Mouse (Mus musculus): ENCODE results near the gene Usp21. TPM values are rescaled to one million over a fixed set of nuclear protein-coding genes. Genes with fewer than 3 reads are reported as not detected.

Usp21 gene
- polyA plus RNA-seq, 1 experiment from 2014 or later, result 122 TPM

DNA sequence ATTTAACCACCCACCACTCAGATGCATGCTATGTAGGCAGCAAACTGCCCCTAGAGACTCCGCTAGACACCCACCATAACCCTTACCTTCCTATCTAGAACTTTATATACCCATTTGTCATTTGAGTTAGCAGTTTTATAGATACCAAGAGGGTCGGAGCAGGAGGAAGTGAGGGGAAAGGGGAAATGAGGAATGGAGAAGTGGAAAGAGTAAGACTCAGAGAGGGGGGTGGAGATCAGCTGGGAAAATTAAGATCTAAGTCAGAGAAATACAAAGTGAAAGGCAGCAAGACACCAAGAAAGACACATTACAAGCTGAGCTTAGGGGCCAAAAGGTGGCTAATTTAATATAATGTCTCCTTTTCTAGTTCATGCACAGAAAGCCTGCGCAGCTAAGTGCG is 53.3 kb downstream of the Usp21 start:
- Histone ChIP-seq H3K4me2 (no peak overlapping the region), H3K36me3 (ENCODE audit: poor library complexity, severe bottlenecking) (peaks cover 63% of the 10 kb centered on the region), H3K27me3 (no peaks in the 10 kb centered on the region), H3K27ac (no peak overlapping the region), H3K4me1 (no peaks in the 10 kb centered on the region), H3K9me3 (replicated peaks) (no peaks in the 10 kb centered on the region), H3K4me3 (no peak overlapping the region), H3K9ac (no peak overlapping the region)
- 94% methylated on average over 4 of the region's 4 CpGs for WGBS
- no peak for ATAC-seq

DNA sequence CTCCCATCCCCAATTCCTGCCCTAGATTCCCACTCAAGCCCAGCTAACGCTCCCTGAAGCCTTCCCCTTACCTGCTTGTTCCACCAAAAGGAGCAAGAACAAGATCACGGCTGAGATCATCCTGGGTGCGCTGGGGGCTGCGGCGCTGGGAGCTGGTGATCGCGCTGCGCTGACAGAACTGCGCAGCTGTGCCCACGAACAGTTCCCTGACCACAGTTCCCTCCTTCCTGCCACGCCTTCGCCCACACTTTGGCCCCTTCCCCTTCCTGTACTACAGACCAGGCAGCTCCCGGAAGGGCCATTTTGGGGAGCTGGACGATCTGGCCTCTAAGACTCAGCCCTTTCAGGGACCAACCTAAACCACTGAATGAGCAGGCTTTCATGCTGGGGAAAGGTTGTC is 53.7 kb downstream of the Usp21 start, which contains the start of gene Fcer1g:
Gene Fcer1g, minus strand, starts transcription at position 240 of the 400 bp plus-strand sequence.
- H3K36me3 ChIP-seq (ENCODE audit: poor library complexity, severe bottlenecking), result peaks cover 59% of the 10 kb centered on the region
- H3K9ac ChIP-seq, result no peak within 1 kb of the TSS
- no peak within 1 kb of the TSS for H3K4me2 ChIP-seq
- H3K27me3 ChIP-seq, result no peaks in the 10 kb centered on the region
- H3K27ac ChIP-seq, result no peak within 1 kb of the TSS
- no peaks in the 10 kb centered on the region for H3K9me3 ChIP-seq (replicated peaks)
- no peak for ATAC-seq
- H3K4me3 ChIP-seq, result no peak within 1 kb of the TSS
- H3K4me1 ChIP-seq, result no peaks in the 10 kb centered on the region
- 94% methylated on average over 14 of the region's 14 CpGs for WGBS

GRCm38 (mm10) chr1:171232800-171233730 is 54.7 kb downstream of the Usp21 start:
- Histone ChIP-seq H3K27ac (no peak overlapping the region), H3K4me1 (no peaks in the 10 kb centered on the region), H3K9ac (no peak overlapping the region), H3K4me2 (no peak overlapping the region), H3K36me3 (ENCODE audit: poor library complexity, severe bottlenecking) (peaks cover 48% of the 10 kb centered on the region), H3K9me3 (replicated peaks) (no peaks in the 10 kb centered on the region), H3K27me3 (no peaks in the 10 kb centered on the region), H3K4me3 (no peak overlapping the region)
- ATAC-seq, result no peak
- WGBS, result 84% methylated on average over 12 of the region's 12 CpGs

GRCm38 (mm10) chr1:171232348-171232747 is 55.4 kb downstream of the Usp21 start:
- no peaks in the 10 kb centered on the region for H3K27me3 ChIP-seq
- no peak overlapping the region for H3K4me3 ChIP-seq
- no peak overlapping the region for H3K9ac ChIP-seq
- H3K4me2 ChIP-seq, result no peak overlapping the region
- 94% methylated on average over 5 of the region's 5 CpGs for WGBS
- no peaks in the 10 kb centered on the region for H3K4me1 ChIP-seq
- peaks cover 41% of the 10 kb centered on the region for H3K36me3 ChIP-seq (ENCODE audit: poor library complexity, severe bottlenecking)
- ATAC-seq, result no peak
- H3K27ac ChIP-seq, result no peak overlapping the region
- no peaks in the 10 kb centered on the region for H3K9me3 ChIP-seq (replicated peaks)

Other genes with a start within 250 kb of the Usp21 start
- 3.5 and 3.8 TPM in 2 replicates for gene Fcgr3, start 223.1 kb downstream of the Usp21 start, polyA plus RNA-seq (2015; fragmentation: Nextera tagmentation; extraction: Ambion mirVana)
- gene Cfap126, start 174.1 kb downstream of the Usp21 start, polyA plus RNA-seq (2015; fragmentation: Nextera tagmentation; extraction: Ambion mirVana), result 6.6 and 7.8 TPM in 2 replicates
- gene Sdhc, start 137.4 kb downstream of the Usp21 start, polyA plus RNA-seq (2015; fragmentation: Nextera tagmentation; extraction: Ambion mirVana), result 223 and 229 TPM in 2 replicates
- 0.22 TPM in 1 of 2 replicates, not detected in the other for gene Mpz, start 137.3 kb downstream of the Usp21 start, polyA plus RNA-seq (2015; fragmentation: Nextera tagmentation; extraction: Ambion mirVana)
- gene Pcp4l1, start 91.7 kb downstream of the Usp21 start, polyA plus RNA-seq (2015; fragmentation: Nextera tagmentation; extraction: Ambion mirVana), result 6.2 and 8.8 TPM in 2 replicates
- gene Nr1i3, start 74.0 kb downstream of the Usp21 start, polyA plus RNA-seq (2015; fragmentation: Nextera tagmentation; extraction: Ambion mirVana), result 0.32 and 0.37 TPM in 2 replicates
- 33.8 and 43.0 TPM in 2 replicates for gene Tomm40l, start 65.5 kb downstream of the Usp21 start, polyA plus RNA-seq (2015; fragmentation: Nextera tagmentation; extraction: Ambion mirVana)
- 2.6 and 8.3 TPM in 2 replicates for gene Apoa2, start 62.9 kb downstream of the Usp21 start, polyA plus RNA-seq (2015; fragmentation: Nextera tagmentation; extraction: Ambion mirVana)
- 12.3 and 12.8 TPM in 2 replicates for gene Fcer1g, start 53.6 kb downstream of the Usp21 start, polyA plus RNA-seq (2015; fragmentation: Nextera tagmentation; extraction: Ambion mirVana)
- 6.9 and 7.3 TPM in 2 replicates for gene Adamts4, start 37.6 kb downstream of the Usp21 start, polyA plus RNA-seq (2015; fragmentation: Nextera tagmentation; extraction: Ambion mirVana)
- 216 and 221 TPM in 2 replicates for gene Ndufs2, start 36.6 kb downstream of the Usp21 start, polyA plus RNA-seq (2015; fragmentation: Nextera tagmentation; extraction: Ambion mirVana)
- 89.0 and 95.3 TPM in 2 replicates for gene B4galt3, start 17.7 kb downstream of the Usp21 start, polyA plus RNA-seq (2015; fragmentation: Nextera tagmentation; extraction: Ambion mirVana)
- 50.3 and 51.0 TPM in 2 replicates for gene Ppox, start 6.8 kb downstream of the Usp21 start, polyA plus RNA-seq (2015; fragmentation: Nextera tagmentation; extraction: Ambion mirVana)
- 118 and 120 TPM in 2 replicates for gene Ufc1, start 7.0 kb upstream of the Usp21 start, polyA plus RNA-seq (2015; fragmentation: Nextera tagmentation; extraction: Ambion mirVana)
- gene Dedd, start 41.2 kb upstream of the Usp21 start, polyA plus RNA-seq (2015; fragmentation: Nextera tagmentation; extraction: Ambion mirVana), result 50.9 and 54.0 TPM in 2 replicates
- 52.9 and 56.9 TPM in 2 replicates for gene Nit1, start 57.7 kb upstream of the Usp21 start, polyA plus RNA-seq (2015; fragmentation: Nextera tagmentation; extraction: Ambion mirVana)
- gene Pfdn2, start 57.7 kb upstream of the Usp21 start, polyA plus RNA-seq (2015; fragmentation: Nextera tagmentation; extraction: Ambion mirVana), result 160 and 180 TPM in 2 replicates
- 3.3 and 3.8 TPM in 2 replicates for gene Klhdc9, start 72.8 kb upstream of the Usp21 start, polyA plus RNA-seq (2015; fragmentation: Nextera tagmentation; extraction: Ambion mirVana)
- gene Nectin4, start 82.1 kb upstream of the Usp21 start, polyA plus RNA-seq (2015; fragmentation: Nextera tagmentation; extraction: Ambion mirVana), result 0.31 and 0.32 TPM in 2 replicates
- 0.35 and 0.36 TPM in 2 replicates for gene Arhgap30, start 101.0 kb upstream of the Usp21 start, polyA plus RNA-seq (2015; fragmentation: Nextera tagmentation; extraction: Ambion mirVana)
- 205 and 211 TPM in 2 replicates for gene Usf1, start 123.3 kb upstream of the Usp21 start, polyA plus RNA-seq (2015; fragmentation: Nextera tagmentation; extraction: Ambion mirVana)
- 12.2 and 12.3 TPM in 2 replicates for gene Tstd1, start 130.9 kb upstream of the Usp21 start, polyA plus RNA-seq (2015; fragmentation: Nextera tagmentation; extraction: Ambion mirVana)
- 8.4 and 9.7 TPM in 2 replicates for gene F11r, start 149.5 kb upstream of the Usp21 start, polyA plus RNA-seq (2015; fragmentation: Nextera tagmentation; extraction: Ambion mirVana)
- gene Alyref2, start 215.5 kb upstream of the Usp21 start, polyA plus RNA-seq (2015; fragmentation: Nextera tagmentation; extraction: Ambion mirVana), result 23.0 and 24.5 TPM in 2 replicates
- gene Itln1, start 247.3 kb upstream of the Usp21 start, polyA plus RNA-seq (2015; fragmentation: Nextera tagmentation; extraction: Ambion mirVana), result not detected in 2 replicates